Mouse (Mus musculus): ENCODE measurements around the gene Rnf8. TPM values are rescaled to one million over a fixed set of nuclear protein-coding genes. Genes with fewer than 3 reads are reported as not detected.

The Rnf8 gene
- polyA plus RNA-seq, 1 experiment, result 59.1 TPM

- peak overlapping the region; percentile 34; the same call in 1 of the 2 replicates for H3K27ac ChIP-seq (ENCODE audit: control insufficient read depth, insufficient read depth, low read depth, low read length, poor library complexity)
- peaks cover 7% of the 10 kb centered on the region for H3K4me1 ChIP-seq (ENCODE audit: control insufficient read depth, insufficient read depth, low read length)
- no peak for TF ChIP-seq POLR2A (IDR thresholded peaks at IDR 0.05; ENCODE audit: borderline replicate concordance, control insufficient read depth, low read depth, low read length)
- TF ChIP-seq CTCF (IDR thresholded peaks at IDR 0.05; ENCODE audit: control insufficient read depth, insufficient read depth, low read length), result no peak
- WGBS, result 67% methylated on average over 5 of the region's 5 CpGs
- no peak overlapping the region for H3K4me3 ChIP-seq (replicated peaks; ENCODE audit: control insufficient read depth, low read depth, low read length)
Measured at GRCm38 (mm10) chr17:29686771-29687170, 72.2 kb downstream of the Rnf8 start.

DNA sequence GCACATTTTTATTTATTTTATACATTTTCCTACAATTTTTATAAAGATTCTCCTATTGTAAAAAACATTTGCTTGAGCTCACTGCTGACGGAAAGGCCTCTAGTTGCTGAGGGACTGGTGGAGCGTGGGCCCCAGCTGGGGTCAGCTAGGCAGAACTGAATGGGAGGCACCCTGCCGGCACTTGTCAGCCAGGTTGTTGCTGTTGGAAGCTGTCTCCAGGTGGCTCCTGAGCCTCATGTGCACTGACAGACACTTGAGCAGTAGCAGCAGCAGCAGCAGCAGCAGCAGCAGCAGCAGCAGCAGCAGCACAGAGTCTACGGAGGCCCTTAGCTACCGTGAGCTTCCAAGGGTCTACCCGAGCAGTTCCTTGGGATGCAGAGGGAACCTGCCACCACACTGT, 72.8 kb downstream of the Rnf8 start:
- TF ChIP-seq CTCF (IDR thresholded peaks at IDR 0.05; ENCODE audit: control insufficient read depth, insufficient read depth, low read length) (no peak), POLR2A (IDR thresholded peaks at IDR 0.05; ENCODE audit: borderline replicate concordance, control insufficient read depth, low read depth, low read length) (no peak)
- H3K27ac ChIP-seq (ENCODE audit: control insufficient read depth, insufficient read depth, low read depth, low read length, poor library complexity), result peak overlapping the region; percentile 58

DNA sequence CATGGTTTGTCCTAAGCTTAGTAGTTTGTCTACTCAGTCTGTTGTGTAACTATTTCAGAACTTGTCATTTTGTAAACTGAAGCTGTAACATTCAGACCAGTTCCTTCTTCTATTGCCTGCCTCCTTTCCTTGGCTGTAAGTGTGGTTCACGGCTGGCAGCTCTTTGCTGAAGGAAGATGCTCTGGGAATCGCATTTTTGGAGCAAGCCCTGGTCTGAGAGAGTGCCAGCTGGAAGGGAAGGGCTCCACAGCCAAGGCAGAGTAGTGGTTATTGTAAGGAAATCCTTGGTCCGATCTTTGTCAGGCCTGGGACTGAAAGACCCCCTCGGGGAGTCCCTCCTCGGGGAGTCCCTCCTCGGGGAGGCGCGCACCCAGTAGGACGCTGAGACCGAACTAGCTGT, 74.0 kb downstream of the Rnf8 start:
- Histone ChIP-seq H3K27ac (ENCODE audit: control insufficient read depth, insufficient read depth, low read depth, low read length, poor library complexity) (no peak overlapping the region), H3K4me1 (ENCODE audit: control insufficient read depth, insufficient read depth, low read length) (peaks cover 7% of the 10 kb centered on the region), H3K4me3 (replicated peaks; ENCODE audit: control insufficient read depth, low read depth, low read length) (no peak overlapping the region)
- WGBS, result 88% methylated on average over 10 of the region's 10 CpGs
- TF ChIP-seq CTCF (IDR thresholded peaks at IDR 0.05; ENCODE audit: control insufficient read depth, insufficient read depth, low read length) (no peak), POLR2A (IDR thresholded peaks at IDR 0.05; ENCODE audit: borderline replicate concordance, control insufficient read depth, low read depth, low read length) (no peak)

More for the DNA sequence above, 72.8 kb downstream of the Rnf8 start:
- WGBS, result 90% methylated on average over 6 of the region's 6 CpGs
- H3K4me1 ChIP-seq (ENCODE audit: control insufficient read depth, insufficient read depth, low read length), result peaks cover 7% of the 10 kb centered on the region
- H3K4me3 ChIP-seq (replicated peaks; ENCODE audit: control insufficient read depth, low read depth, low read length), result no peak overlapping the region

GRCm38 (mm10) chr17:29690257-29690656, 75.7 kb downstream of the Rnf8 start:
- 64% methylated on average over 6 of the region's 6 CpGs for WGBS
- Histone ChIP-seq H3K4me3 (replicated peaks; ENCODE audit: control insufficient read depth, low read depth, low read length) (no peak overlapping the region), H3K4me1 (ENCODE audit: control insufficient read depth, insufficient read depth, low read length) (peaks cover 4% of the 10 kb centered on the region), H3K27ac (ENCODE audit: control insufficient read depth, insufficient read depth, low read depth, low read length, poor library complexity) (no peak overlapping the region)
- no peak for TF ChIP-seq CTCF (IDR thresholded peaks at IDR 0.05; ENCODE audit: control insufficient read depth, insufficient read depth, low read length)
- no peak for TF ChIP-seq POLR2A (IDR thresholded peaks at IDR 0.05; ENCODE audit: borderline replicate concordance, control insufficient read depth, low read depth, low read length)

GRCm38 (mm10) chr17:29692827-29693226, 78.2 kb downstream of the Rnf8 start:
- WGBS, result 74% methylated on average over 2 of the region's 2 CpGs
- Histone ChIP-seq H3K27ac (ENCODE audit: control insufficient read depth, insufficient read depth, low read depth, low read length, poor library complexity) (no peak overlapping the region), H3K4me3 (replicated peaks; ENCODE audit: control insufficient read depth, low read depth, low read length) (no peak overlapping the region), H3K4me1 (ENCODE audit: control insufficient read depth, insufficient read depth, low read length) (peaks cover under 1% of the 10 kb centered on the region; the same call in 1 of the 2 replicates)
- TF ChIP-seq POLR2A (IDR thresholded peaks at IDR 0.05; ENCODE audit: borderline replicate concordance, control insufficient read depth, low read depth, low read length) (no peak), CTCF (IDR thresholded peaks at IDR 0.05; ENCODE audit: control insufficient read depth, insufficient read depth, low read length) (no peak)

- H3K4me3 ChIP-seq (replicated peaks; ENCODE audit: control insufficient read depth, low read depth, low read length), result no peak overlapping the region
- 38% methylated on average over 2 of the region's 2 CpGs for WGBS
- TF ChIP-seq POLR2A (IDR thresholded peaks at IDR 0.05; ENCODE audit: borderline replicate concordance, control insufficient read depth, low read depth, low read length) (no peak), CTCF (IDR thresholded peaks at IDR 0.05; ENCODE audit: control insufficient read depth, insufficient read depth, low read length) (no peak)
- no peak overlapping the region for H3K27ac ChIP-seq (ENCODE audit: control insufficient read depth, insufficient read depth, low read depth, low read length, poor library complexity)
- H3K4me1 ChIP-seq (ENCODE audit: control insufficient read depth, insufficient read depth, low read length), result no peaks in the 10 kb centered on the region
Measured at GRCm38 (mm10) chr17:29693571-29693970, 79.0 kb downstream of the Rnf8 start.

DNA sequence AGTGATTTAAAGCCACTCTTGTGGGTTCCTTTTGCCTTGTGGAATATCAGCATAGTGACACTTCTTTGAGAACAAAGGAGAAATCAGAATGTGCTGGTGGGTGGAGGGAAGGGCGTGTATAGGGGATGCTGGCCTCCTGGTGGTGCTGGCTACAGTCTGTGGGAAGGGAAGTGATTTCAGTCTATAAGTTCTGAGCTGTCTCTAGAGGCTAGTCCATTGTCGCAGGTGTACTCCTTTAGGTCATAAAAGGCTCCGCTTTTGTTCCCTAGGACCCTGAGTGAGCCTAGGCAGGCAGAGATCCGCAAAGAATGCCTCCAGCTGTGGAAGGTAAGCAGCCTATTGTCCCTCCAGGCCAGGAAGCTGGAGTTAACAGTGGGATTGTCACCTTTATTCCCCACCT, 79.9 kb downstream of the Rnf8 start:
- TF ChIP-seq CTCF (IDR thresholded peaks at IDR 0.05; ENCODE audit: control insufficient read depth, insufficient read depth, low read length) (no peak), POLR2A (IDR thresholded peaks at IDR 0.05; ENCODE audit: borderline replicate concordance, control insufficient read depth, low read depth, low read length) (no peak)
- no peak overlapping the region for H3K27ac ChIP-seq (ENCODE audit: control insufficient read depth, insufficient read depth, low read depth, low read length, poor library complexity)
- H3K4me3 ChIP-seq (replicated peaks; ENCODE audit: control insufficient read depth, low read depth, low read length), result no peak overlapping the region
- WGBS, result 89% methylated on average over 4 of the region's 4 CpGs
- no peaks in the 10 kb centered on the region for H3K4me1 ChIP-seq (ENCODE audit: control insufficient read depth, insufficient read depth, low read length)

Other genes starting within 250 kb of the Rnf8 start
- 172 and 208 TPM in 2 replicates for gene Pim1, start 124.0 kb upstream of the Rnf8 start, polyA plus RNA-seq (2011; ENCODE audit: insufficient read depth, insufficient read length, low replicate concordance, missing spikeins)
- gene Gm17657, start 65.2 kb upstream of the Rnf8 start, polyA plus RNA-seq (2011; ENCODE audit: insufficient read depth, insufficient read length, low replicate concordance, missing spikeins), result 0.65 TPM in 1 of 2 replicates, not detected in the other
- 4.1 and 9.9 TPM in 2 replicates for gene Tbc1d22b, start 65.0 kb upstream of the Rnf8 start, polyA plus RNA-seq (2011; ENCODE audit: insufficient read depth, insufficient read length, low replicate concordance, missing spikeins)
- gene Tmem217, start 62.4 kb upstream of the Rnf8 start, polyA plus RNA-seq (2011; ENCODE audit: insufficient read depth, insufficient read length, low replicate concordance, missing spikeins), result not detected in 2 replicates
- gene Gm28043, start 86 bp downstream of the Rnf8 start, polyA plus RNA-seq (2011; ENCODE audit: insufficient read depth, insufficient read length, low replicate concordance, missing spikeins), result 5.5 and 6.4 TPM in 2 replicates
- 49.8 and 90.6 TPM in 2 replicates for gene Cmtr1, start 45.8 kb downstream of the Rnf8 start, polyA plus RNA-seq (2011; ENCODE audit: insufficient read depth, insufficient read length, low replicate concordance, missing spikeins)
- gene Ccdc167, start 102.3 kb downstream of the Rnf8 start, polyA plus RNA-seq (2011; ENCODE audit: insufficient read depth, insufficient read length, low replicate concordance, missing spikeins), result 24.2 and 28.3 TPM in 2 replicates

Data from bone marrow, adult 2 months (tissue).